Mouse (Mus musculus): ENCODE data around the gene Pabpc4.

The Pabpc4 gene

GRCm38 (mm10) chr4:123261721-123262401 is at the start of gene Pabpc4:
Gene Pabpc4, plus strand, starts transcription at chr4:123262351.
- no peak for DNase-seq (ENCODE audit: low read depth, low spot score)

GRCm38 (mm10) chr4:123213975-123214374 is 48.2 kb upstream of the Pabpc4 start:
- no peak for DNase-seq (ENCODE audit: low read depth, low spot score)

- no peak for DNase-seq (ENCODE audit: low read depth, low spot score)
Measured at GRCm38 (mm10) chr4:123215367-123215766, 46.8 kb upstream of the Pabpc4 start.

- peak; percentile 68 for DNase-seq (ENCODE audit: low read depth, low spot score)
Measured at GRCm38 (mm10) chr4:123216782-123217181, 45.4 kb upstream of the Pabpc4 start.

GRCm38 (mm10) chr4:123219720-123220357 is 42.3 kb upstream of the Pabpc4 start:
- peak; percentile 55 for DNase-seq (ENCODE audit: low read depth, low spot score)

- DNase-seq (ENCODE audit: low read depth, low spot score), result no peak
Measured at GRCm38 (mm10) chr4:123220637-123221036, 41.5 kb upstream of the Pabpc4 start.

- DNase-seq (ENCODE audit: low read depth, low spot score), result peak; percentile 63
Measured at GRCm38 (mm10) chr4:123223309-123223708, 38.8 kb upstream of the Pabpc4 start.

GRCm38 (mm10) chr4:123225718-123226403 is 36.3 kb upstream of the Pabpc4 start:
- DNase-seq (ENCODE audit: low read depth, low spot score), result no peak

GRCm38 (mm10) chr4:123227707-123228106 is 34.4 kb upstream of the Pabpc4 start:
- no peak for DNase-seq (ENCODE audit: low read depth, low spot score)

- DNase-seq (ENCODE audit: low read depth, low spot score), result no peak
Measured at GRCm38 (mm10) chr4:123228270-123228669, 33.9 kb upstream of the Pabpc4 start.

GRCm38 (mm10) chr4:123229166-123229565 is 33.0 kb upstream of the Pabpc4 start:
- no peak for DNase-seq (ENCODE audit: low read depth, low spot score)

GRCm38 (mm10) chr4:123232841-123233240 is 29.3 kb upstream of the Pabpc4 start:
- DNase-seq (ENCODE audit: low read depth, low spot score), result no peak

- DNase-seq (ENCODE audit: low read depth, low spot score), result no peak
Measured at GRCm38 (mm10) chr4:123233492-123234084, 28.6 kb upstream of the Pabpc4 start, which contains the start of gene Heyl. Gene Heyl, plus strand, starts transcription at chr4:123233556.

GRCm38 (mm10) chr4:123235835-123236430 is 26.2 kb upstream of the Pabpc4 start:
- no peak for DNase-seq (ENCODE audit: low read depth, low spot score)

GRCm38 (mm10) chr4:123236431-123237031 is 25.6 kb upstream of the Pabpc4 start:
- no peak for DNase-seq (ENCODE audit: low read depth, low spot score)

GRCm38 (mm10) chr4:123237386-123238266 is 24.5 kb upstream of the Pabpc4 start:
- DNase-seq (ENCODE audit: low read depth, low spot score), result no peak

- DNase-seq (ENCODE audit: low read depth, low spot score), result no peak
Measured at GRCm38 (mm10) chr4:123239361-123240203, 22.6 kb upstream of the Pabpc4 start.

- DNase-seq (ENCODE audit: low read depth, low spot score), result no peak
Measured at GRCm38 (mm10) chr4:123246221-123246620, 15.9 kb upstream of the Pabpc4 start.

GRCm38 (mm10) chr4:123246651-123247050 is 15.5 kb upstream of the Pabpc4 start:
- DNase-seq (ENCODE audit: low read depth, low spot score), result no peak
